Mouse (Mus musculus): ENCODE data around the gene Fap. TPM values are rescaled to one million over a fixed set of nuclear protein-coding genes. Genes with fewer than 3 reads are reported as not detected.

Fap gene
- polyA plus RNA-seq, 1 experiment from 2014 or later: 4.7 TPM

DNA sequence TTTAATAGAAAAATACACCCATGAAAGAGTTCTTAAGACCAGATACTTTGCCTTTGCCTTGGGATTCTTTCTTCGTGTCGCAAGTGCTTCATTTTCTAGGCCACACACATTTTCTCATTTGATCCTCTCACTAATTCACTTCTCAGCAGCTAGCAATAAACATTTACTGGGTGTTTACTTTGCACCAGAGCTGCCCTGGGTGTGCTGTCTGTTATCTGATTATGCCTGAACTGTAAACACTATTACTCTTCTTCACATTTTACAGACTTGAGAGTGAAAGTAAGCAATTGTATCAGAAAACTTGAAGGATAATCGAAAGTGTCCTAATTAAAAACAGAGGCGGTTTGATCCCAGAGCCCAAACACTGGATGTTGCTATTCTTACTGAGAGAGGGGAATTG, 15.5 kb upstream of the Fap start:
- no peaks in the 10 kb centered on the region for H3K36me3 ChIP-seq (ENCODE audit: insufficient read depth, low read length)
- H3K4me2 ChIP-seq (replicated peaks; ENCODE audit: low read depth, low read length): no peak overlapping the region
- no peaks in the 10 kb centered on the region for H3K27me3 ChIP-seq (ENCODE audit: insufficient read depth, low read length)
- 62% methylated on average over 4 of the region's 4 CpGs for WGBS
- no peak overlapping the region for H3K27ac ChIP-seq (ENCODE audit: low read length)
- no peak overlapping the region for H3K9ac ChIP-seq (replicated peaks; ENCODE audit: low read length)
- no peaks in the 10 kb centered on the region for H3K9me3 ChIP-seq (ENCODE audit: low read length)
- H3K4me3 ChIP-seq (ENCODE audit: low read length): no peak overlapping the region
- H3K4me1 ChIP-seq (ENCODE audit: insufficient read depth, low read length): no peaks in the 10 kb centered on the region
- ATAC-seq (ENCODE audit: low FRiP score, low TSS enrichment): no peak

DNA sequence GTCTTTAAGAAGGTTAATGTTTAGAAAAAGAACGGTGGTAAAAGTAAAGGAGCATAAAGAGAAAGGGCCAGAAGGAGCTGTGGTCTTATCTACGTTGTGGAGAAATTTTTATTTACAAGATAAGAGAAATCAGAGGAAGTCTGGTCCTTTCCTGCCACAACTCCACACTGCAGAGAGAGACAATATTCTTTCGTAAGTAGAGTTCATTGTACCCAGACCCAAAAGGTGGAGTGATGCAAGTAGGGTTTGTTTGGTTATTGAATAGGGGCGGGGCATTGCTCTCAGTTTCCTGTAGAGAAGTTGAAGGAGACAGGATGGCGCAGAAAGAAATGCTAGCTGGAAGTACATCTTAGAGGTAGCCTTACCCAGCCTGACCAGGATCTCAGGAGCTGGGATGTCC, 11.9 kb upstream of the Fap start:
- Histone ChIP-seq H3K4me2 (replicated peaks; ENCODE audit: low read depth, low read length) (no peak overlapping the region), H3K36me3 (ENCODE audit: insufficient read depth, low read length) (no peaks in the 10 kb centered on the region), H3K4me3 (ENCODE audit: low read length) (no peak overlapping the region), H3K27ac (ENCODE audit: low read length) (no peak overlapping the region), H3K9me3 (ENCODE audit: low read length) (no peaks in the 10 kb centered on the region), H3K9ac (replicated peaks; ENCODE audit: low read length) (no peak overlapping the region), H3K27me3 (ENCODE audit: insufficient read depth, low read length) (no peaks in the 10 kb centered on the region), H3K4me1 (ENCODE audit: insufficient read depth, low read length) (no peaks in the 10 kb centered on the region)
- 81% methylated on average over 5 of the region's 5 CpGs for WGBS
- ATAC-seq (ENCODE audit: low FRiP score, low TSS enrichment): no peak

DNA sequence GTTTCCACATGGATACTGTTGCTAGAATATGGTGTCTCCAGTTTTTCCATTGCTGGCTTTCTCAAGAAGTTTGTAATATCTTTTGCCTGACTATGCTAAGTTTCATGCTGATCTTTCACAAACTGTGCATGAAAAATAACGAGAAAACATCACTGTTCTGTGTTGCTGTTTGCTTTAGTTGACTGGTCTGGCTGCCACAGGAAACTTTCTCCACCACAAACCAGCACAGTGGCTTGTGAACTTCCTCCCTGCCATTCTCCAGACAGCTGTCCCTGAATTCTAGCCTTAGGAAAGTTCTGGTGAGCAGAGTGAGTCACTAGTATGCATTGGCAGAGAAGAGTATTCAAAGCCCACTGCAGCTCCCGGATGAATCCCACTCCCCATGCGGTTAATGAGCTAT, 1.1 kb upstream of the Fap start:
- no peak overlapping the region for H3K9ac ChIP-seq (replicated peaks; ENCODE audit: low read length)
- H3K9me3 ChIP-seq (ENCODE audit: low read length): no peaks in the 10 kb centered on the region
- no peaks in the 10 kb centered on the region for H3K27me3 ChIP-seq (ENCODE audit: insufficient read depth, low read length)
- H3K36me3 ChIP-seq (ENCODE audit: insufficient read depth, low read length): no peaks in the 10 kb centered on the region
- H3K4me1 ChIP-seq (ENCODE audit: insufficient read depth, low read length): no peaks in the 10 kb centered on the region
- no peak overlapping the region for H3K4me3 ChIP-seq (ENCODE audit: low read length)
- H3K27ac ChIP-seq (ENCODE audit: low read length): no peak overlapping the region
- 64% methylated on average over 3 of the region's 3 CpGs for WGBS
- ATAC-seq (ENCODE audit: low FRiP score, low TSS enrichment): no peak
- H3K4me2 ChIP-seq (replicated peaks; ENCODE audit: low read depth, low read length): no peak overlapping the region

DNA sequence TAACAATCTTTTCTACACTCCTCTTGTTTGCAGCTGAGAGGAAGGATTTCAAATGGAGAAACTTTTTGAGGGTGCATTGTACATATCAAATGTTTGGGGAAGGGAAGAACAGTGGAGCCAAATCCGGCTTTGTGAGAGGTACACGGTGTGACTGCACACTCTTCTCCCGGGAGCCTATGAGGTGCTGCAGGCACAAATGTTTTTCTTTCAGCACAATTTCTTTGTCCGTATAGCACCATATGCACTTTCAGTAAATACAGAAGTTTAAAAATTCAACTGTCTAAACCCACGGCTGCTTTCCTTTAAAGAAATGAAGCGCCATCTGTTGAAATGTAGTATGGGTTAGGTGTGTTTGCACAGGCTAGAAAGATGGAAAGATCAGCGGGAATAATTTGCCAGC, 375 bp upstream of the Fap start:
- H3K4me3 ChIP-seq (ENCODE audit: low read length): no peak overlapping the region

DNA sequence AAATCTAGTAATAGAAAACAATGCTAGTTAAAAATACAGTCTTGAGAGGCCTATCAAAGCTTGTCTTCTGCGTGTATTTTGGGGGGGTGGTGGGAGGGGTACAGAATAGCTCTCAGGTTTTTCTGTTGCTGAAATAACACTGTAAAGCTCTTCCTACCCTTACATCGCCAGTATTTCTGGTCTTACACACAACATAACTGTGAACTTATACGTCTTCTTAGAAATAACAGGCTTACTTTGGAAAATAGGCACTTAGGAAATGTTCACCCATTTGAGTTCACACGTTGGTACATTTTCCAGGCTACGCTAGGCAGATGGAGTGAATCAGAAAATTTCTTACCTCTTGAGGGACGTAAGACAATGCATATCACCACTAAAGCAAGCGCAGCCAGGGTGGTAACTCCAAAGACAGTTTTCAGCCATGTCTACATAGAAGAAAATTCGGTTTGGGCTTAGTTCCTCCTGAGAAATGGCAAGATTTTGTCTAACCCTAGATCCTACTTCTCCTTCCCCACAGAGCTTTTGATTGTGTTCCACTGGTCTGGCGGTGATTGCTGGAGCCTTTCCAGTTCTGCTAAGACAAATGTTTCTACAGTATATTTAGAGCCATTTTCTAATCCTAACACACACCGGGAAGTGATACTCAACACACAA, 649 bp downstream of the Fap start:
- WGBS: 74% methylated on average over 10 of the region's 10 CpGs
- H3K36me3 ChIP-seq (ENCODE audit: insufficient read depth, low read length): no peaks in the 10 kb centered on the region
- H3K27me3 ChIP-seq (ENCODE audit: insufficient read depth, low read length): no peaks in the 10 kb centered on the region
- H3K4me2 ChIP-seq (replicated peaks; ENCODE audit: low read depth, low read length): peak overlapping the region; percentile 31
- H3K27ac ChIP-seq (ENCODE audit: low read length): no peak overlapping the region; the same call in 1 of the 2 replicates
- H3K9ac ChIP-seq (replicated peaks; ENCODE audit: low read length): no peak overlapping the region
- no peaks in the 10 kb centered on the region for H3K4me1 ChIP-seq (ENCODE audit: insufficient read depth, low read length)
- peak overlapping the region; percentile 25 for H3K4me3 ChIP-seq (ENCODE audit: low read length)
- H3K9me3 ChIP-seq (ENCODE audit: low read length): no peaks in the 10 kb centered on the region
- no peak for ATAC-seq (ENCODE audit: low FRiP score, low TSS enrichment)

More for the DNA sequence above, 375 bp upstream of the Fap start:
- 69% methylated on average over 7 of the region's 7 CpGs for WGBS
- no peak overlapping the region for H3K9ac ChIP-seq (replicated peaks; ENCODE audit: low read length)
- no peaks in the 10 kb centered on the region for H3K9me3 ChIP-seq (ENCODE audit: low read length)
- H3K36me3 ChIP-seq (ENCODE audit: insufficient read depth, low read length): no peaks in the 10 kb centered on the region
- ATAC-seq (ENCODE audit: low FRiP score, low TSS enrichment): no peak
- H3K4me1 ChIP-seq (ENCODE audit: insufficient read depth, low read length): no peaks in the 10 kb centered on the region
- no peaks in the 10 kb centered on the region for H3K27me3 ChIP-seq (ENCODE audit: insufficient read depth, low read length)
- no peak overlapping the region for H3K27ac ChIP-seq (ENCODE audit: low read length)
- no peak overlapping the region; the same call in 1 of the 2 replicates for H3K4me2 ChIP-seq (replicated peaks; ENCODE audit: low read depth, low read length)

DNA sequence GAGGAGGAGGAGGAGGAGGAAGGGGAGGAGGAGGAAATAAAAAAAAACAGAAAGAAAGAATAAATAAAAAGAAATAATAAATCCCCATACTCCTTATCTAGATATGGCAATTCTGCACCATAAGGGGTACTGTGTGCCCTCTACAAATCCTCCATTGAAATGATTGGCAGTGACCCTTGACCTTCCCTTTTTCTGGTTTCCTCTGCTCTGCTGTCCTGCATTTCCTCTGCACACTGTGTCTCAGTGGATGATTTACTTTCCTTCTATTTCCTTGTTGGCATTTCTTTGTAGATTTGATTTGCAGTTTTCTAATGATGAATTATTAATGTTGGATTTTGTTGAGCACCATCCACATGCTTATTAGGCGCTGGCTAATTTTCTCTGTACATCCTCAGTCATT, 9.2 kb downstream of the Fap start:
- H3K9me3 ChIP-seq (ENCODE audit: low read length): no peaks in the 10 kb centered on the region
- no peak overlapping the region for H3K27ac ChIP-seq (ENCODE audit: low read length)
- no peaks in the 10 kb centered on the region for H3K27me3 ChIP-seq (ENCODE audit: insufficient read depth, low read length)
- WGBS: 83% methylated on average over 1 of the region's 1 CpGs
- H3K4me2 ChIP-seq (replicated peaks; ENCODE audit: low read depth, low read length): no peak overlapping the region
- no peak for ATAC-seq (ENCODE audit: low FRiP score, low TSS enrichment)
- H3K9ac ChIP-seq (replicated peaks; ENCODE audit: low read length): no peak overlapping the region
- no peak overlapping the region for H3K4me3 ChIP-seq (ENCODE audit: low read length)
- H3K4me1 ChIP-seq (ENCODE audit: insufficient read depth, low read length): no peaks in the 10 kb centered on the region
- no peaks in the 10 kb centered on the region for H3K36me3 ChIP-seq (ENCODE audit: insufficient read depth, low read length)

DNA sequence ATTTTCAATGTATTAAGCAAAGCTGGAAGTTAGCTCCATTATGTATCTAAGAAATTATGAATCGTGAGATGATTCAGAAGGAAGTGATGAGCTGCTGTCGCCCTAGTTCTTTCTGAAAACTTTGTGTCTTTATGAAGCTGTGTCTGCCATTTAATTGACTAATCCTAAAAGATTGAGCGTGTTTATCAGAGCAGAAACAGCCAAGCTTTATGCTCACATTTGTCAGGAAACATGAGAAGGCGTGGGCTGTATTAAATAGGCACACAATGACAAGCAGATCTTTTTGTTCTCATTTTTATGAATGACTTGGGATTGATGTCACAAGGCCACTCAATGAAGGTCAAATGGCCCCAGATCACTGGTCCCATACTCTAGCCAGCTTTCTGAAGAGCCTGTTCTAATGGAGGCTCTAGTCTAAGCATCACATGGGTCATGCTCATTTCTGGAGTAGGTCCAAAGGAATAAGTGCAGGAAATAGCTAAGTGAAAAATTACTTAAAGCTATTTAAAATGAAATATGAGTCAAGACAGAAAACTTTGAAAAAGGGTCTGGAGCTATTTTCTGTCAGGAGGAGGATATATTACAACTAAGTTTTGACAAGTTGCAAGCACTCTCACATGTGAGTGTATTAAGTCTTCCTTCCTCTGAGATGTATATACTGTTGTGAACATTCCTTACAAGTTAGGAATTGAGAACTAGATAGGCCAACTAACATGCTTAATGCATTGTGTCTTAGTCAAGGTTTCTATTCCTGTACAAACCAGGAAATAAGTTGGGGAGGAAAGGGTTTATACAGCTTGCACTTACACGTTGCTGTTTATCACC, 11.0 kb downstream of the Fap start:
- WGBS: 54% methylated on average over 5 of the region's 5 CpGs
- ATAC-seq (ENCODE audit: low FRiP score, low TSS enrichment): peak; percentile 93
- Histone ChIP-seq H3K4me2 (replicated peaks; ENCODE audit: low read depth, low read length) (no peak overlapping the region), H3K4me1 (ENCODE audit: insufficient read depth, low read length) (no peaks in the 10 kb centered on the region), H3K36me3 (ENCODE audit: insufficient read depth, low read length) (no peaks in the 10 kb centered on the region), H3K9me3 (ENCODE audit: low read length) (no peaks in the 10 kb centered on the region), H3K4me3 (ENCODE audit: low read length) (no peak overlapping the region), H3K27ac (ENCODE audit: low read length) (0 out of 2 replicates have a peak overlapping the region, but pooled peaks have one; percentile 8), H3K27me3 (ENCODE audit: insufficient read depth, low read length) (no peaks in the 10 kb centered on the region), H3K9ac (replicated peaks; ENCODE audit: low read length) (no peak overlapping the region)

DNA sequence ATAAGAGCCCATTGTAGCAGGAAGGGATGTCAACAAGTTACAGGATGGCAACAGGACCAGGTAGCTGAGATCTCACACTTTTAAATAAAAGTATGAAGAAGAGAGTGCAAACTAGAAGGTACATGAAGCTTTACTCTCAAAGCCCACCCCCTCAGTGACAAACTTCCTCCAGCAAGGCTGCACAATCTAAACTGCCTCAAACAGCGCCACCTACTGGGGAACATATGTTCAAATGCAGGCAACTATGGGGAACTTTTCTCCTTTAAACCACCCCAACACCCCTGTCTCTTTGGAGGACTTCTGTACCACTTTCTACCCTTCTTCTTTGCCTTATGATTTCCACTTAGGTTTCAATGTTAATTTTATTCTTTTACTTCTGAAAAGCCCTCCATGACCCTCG, 16.5 kb downstream of the Fap start:
- Histone ChIP-seq H3K27ac (ENCODE audit: low read length) (no peak overlapping the region), H3K27me3 (ENCODE audit: insufficient read depth, low read length) (no peaks in the 10 kb centered on the region), H3K4me2 (replicated peaks; ENCODE audit: low read depth, low read length) (no peak overlapping the region), H3K36me3 (ENCODE audit: insufficient read depth, low read length) (no peaks in the 10 kb centered on the region), H3K4me3 (ENCODE audit: low read length) (no peak overlapping the region), H3K9me3 (ENCODE audit: low read length) (peaks cover 3% of the 10 kb centered on the region; the same call in 1 of the 2 replicates), H3K9ac (replicated peaks; ENCODE audit: low read length) (no peak overlapping the region), H3K4me1 (ENCODE audit: insufficient read depth, low read length) (no peaks in the 10 kb centered on the region)
- no peak for ATAC-seq (ENCODE audit: low FRiP score, low TSS enrichment)
- WGBS: 72% methylated on average over 2 of the region's 2 CpGs

DNA sequence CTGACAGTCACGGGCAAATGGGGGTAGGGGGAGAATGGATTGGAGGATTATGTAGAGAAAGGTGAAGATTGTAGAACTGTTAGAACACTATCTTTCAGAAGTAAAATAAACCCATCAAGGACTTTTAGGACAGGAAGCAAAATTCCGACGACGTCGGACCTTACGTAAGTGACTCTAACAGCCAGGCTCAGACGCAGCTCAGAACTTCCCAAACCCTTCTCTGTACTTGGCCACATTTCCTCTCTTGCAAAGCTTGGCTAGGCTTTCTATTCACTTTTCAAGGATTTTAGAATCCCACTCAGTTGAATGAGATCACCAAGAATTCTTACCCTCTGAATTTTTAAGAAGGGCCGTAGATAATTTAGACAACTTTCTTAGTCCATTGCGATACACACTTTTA, 17.5 kb downstream of the Fap start:
- 80% methylated on average over 9 of the region's 9 CpGs for WGBS
- no peak for ATAC-seq (ENCODE audit: low FRiP score, low TSS enrichment)

DNA sequence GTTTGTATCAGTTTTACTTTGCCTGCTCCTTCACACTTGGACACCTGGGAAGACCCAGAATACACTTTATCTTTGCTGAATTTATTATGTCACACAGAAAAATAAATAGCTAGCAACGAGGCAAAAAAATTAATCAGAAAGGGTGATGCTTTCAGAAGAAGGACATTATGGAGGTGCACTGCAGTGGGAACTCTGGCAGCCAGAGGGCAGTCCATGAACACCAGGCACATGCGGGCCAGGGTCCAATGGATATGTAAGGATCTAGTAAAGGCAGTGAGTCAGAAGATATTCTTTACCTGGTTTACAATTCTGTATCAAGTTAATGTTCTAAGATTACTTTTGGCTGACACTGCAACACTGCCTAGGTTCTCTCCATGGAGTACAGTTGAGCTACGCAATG, 24.2 kb downstream of the Fap start:
- Histone ChIP-seq H3K36me3 (ENCODE audit: insufficient read depth, low read length) (no peaks in the 10 kb centered on the region), H3K4me1 (ENCODE audit: insufficient read depth, low read length) (no peaks in the 10 kb centered on the region), H3K27me3 (ENCODE audit: insufficient read depth, low read length) (no peaks in the 10 kb centered on the region), H3K4me2 (replicated peaks; ENCODE audit: low read depth, low read length) (no peak overlapping the region), H3K4me3 (ENCODE audit: low read length) (no peak overlapping the region), H3K9ac (replicated peaks; ENCODE audit: low read length) (no peak overlapping the region), H3K27ac (ENCODE audit: low read length) (no peak overlapping the region), H3K9me3 (ENCODE audit: low read length) (no peaks in the 10 kb centered on the region)
- ATAC-seq (ENCODE audit: low FRiP score, low TSS enrichment): no peak
- WGBS: 84% methylated on average over 3 of the region's 3 CpGs

More for the DNA sequence above, 17.5 kb downstream of the Fap start:
- Histone ChIP-seq H3K27ac (ENCODE audit: low read length) (no peak overlapping the region), H3K9me3 (ENCODE audit: low read length) (peaks cover 3% of the 10 kb centered on the region; the same call in 1 of the 2 replicates), H3K9ac (replicated peaks; ENCODE audit: low read length) (no peak overlapping the region), H3K4me3 (ENCODE audit: low read length) (no peak overlapping the region), H3K36me3 (ENCODE audit: insufficient read depth, low read length) (no peaks in the 10 kb centered on the region), H3K27me3 (ENCODE audit: insufficient read depth, low read length) (no peaks in the 10 kb centered on the region), H3K4me2 (replicated peaks; ENCODE audit: low read depth, low read length) (no peak overlapping the region), H3K4me1 (ENCODE audit: insufficient read depth, low read length) (no peaks in the 10 kb centered on the region)

Data from kidney, embryonic 16.5 days (tissue).